Mouse (Mus musculus): ENCODE measurements around the gene 5730480H06Rik.

Gene 5730480H06Rik

DNA sequence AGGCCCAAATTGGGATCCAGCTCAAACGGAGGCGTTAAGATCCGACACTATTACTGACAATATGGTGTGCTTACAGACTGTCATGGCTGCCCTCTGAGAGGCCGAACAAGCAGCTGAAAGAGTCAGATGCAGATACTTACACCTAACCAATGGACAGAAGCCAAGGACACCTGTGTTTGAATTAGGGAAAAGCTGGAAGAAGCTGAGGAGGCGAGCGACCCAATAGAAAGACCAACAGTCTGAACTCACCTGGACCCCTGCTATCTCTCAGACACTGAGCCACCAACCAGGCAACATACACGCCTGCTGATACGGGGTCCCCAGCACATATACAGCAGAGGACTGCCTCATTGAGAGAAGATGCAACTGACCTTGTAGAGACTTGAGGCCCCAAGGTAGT is at the start of gene 5730480H06Rik:
TSS of gene 5730480H06Rik (plus strand) at position 301 of the 400 bp plus-strand sequence.
- in situ Hi-C loops (cut with MboI, MseI) = no loop called here

DNA sequence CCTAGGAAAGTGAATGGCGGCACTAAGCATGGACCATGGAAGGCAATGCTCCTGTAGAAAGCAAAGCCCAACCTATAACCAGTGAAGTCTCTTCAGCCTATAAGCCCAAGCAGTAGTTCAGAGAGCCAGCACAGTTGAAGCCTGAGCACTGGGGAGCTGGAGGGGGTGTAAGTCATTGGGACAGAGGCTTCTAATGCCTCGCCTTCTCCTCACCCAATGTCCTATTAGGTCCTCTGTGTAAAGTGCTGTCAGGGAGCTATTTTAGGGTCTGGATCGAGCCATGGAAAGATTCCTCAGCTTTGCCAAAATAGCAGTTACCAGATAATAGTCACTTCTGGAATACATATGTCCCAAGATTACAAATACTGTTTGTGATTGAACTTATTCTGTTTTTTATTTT is 26.6 kb upstream of the 5730480H06Rik start:
- in situ Hi-C loops (cut with MboI, MseI) = no loop called here

DNA sequence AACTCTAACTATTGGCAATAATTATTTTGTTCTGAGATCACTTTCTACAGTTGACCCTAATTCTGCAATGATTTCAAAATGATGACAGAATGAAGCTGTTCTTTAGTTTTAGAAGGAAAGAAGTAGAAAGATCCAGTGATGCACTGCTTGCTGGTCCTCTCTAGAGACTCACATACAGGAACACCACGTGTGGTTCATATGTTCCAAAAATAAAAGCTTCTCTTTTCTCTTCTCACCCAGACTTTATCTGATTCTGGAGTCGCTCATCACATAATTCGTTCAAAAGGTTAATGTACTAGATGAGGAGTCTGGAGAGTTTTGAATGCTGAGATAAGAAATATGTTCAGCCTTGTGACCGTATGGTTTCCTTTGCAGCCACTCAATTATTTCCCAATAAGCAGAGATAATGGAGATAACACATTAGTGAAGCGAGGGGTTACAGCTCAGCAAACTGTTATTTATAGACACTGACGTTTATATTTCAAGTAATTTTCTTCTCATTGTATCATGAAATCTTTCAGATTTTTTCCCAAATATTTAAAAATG is 12.6 kb upstream of the 5730480H06Rik start:
- in situ Hi-C loops (cut with MboI, MseI) = no loop called here

- in situ Hi-C loops (cut with MboI, MseI) = no loop called here
These were observed 7.2 kb upstream of the 5730480H06Rik start for GRCm38 (mm10) chr5:48320597-48320996.

DNA sequence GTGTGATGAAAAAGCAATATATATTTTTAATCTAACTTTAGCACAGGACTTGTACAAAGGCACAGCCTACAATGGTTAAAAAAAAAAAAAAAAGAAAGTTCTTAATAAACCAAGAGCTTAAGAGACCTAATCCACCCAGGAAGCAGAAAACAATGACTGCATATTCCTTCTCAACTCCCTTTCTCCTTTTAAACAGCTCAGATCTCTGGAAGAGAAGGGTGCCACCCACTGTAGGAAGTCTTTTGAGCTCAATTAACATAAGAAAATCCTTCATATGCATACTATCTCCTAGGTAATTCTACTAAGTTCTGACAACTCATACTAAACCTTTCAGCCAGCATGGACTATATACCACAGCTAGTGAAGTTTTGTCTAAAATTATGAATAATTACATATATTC is 1.5 kb upstream of the 5730480H06Rik start:
- in situ Hi-C loops (cut with MboI, MseI) = no loop called here

- in situ Hi-C loops (cut with MboI, MseI) = no loop called here
These were observed 2.0 kb downstream of the 5730480H06Rik start for GRCm38 (mm10) chr5:48329751-48330150.

- in situ Hi-C loops (cut with MboI, MseI) = no loop called here
These were observed 3.1 kb downstream of the 5730480H06Rik start for GRCm38 (mm10) chr5:48330817-48331216.

DNA sequence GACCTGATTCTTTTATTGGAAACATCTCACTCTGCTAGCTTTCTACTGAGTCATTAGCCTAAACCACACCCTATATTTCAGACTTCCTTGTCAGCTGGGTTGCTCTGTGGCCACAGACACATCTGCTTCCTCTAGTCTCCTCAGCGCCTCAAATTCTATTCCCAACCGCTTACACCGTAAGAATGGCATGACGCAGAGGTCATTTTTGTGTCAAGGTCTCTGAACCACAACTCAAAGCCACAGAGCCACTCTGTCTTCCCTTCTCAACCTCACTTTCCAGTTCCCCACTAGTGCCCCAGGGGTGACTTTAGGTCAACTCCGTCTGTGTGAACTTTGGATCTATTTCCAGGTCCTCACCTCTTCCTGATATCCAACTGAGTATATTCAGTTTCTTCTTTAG is 3.7 kb downstream of the 5730480H06Rik start:
- in situ Hi-C loops (cut with MboI, MseI) = no loop called here

DNA sequence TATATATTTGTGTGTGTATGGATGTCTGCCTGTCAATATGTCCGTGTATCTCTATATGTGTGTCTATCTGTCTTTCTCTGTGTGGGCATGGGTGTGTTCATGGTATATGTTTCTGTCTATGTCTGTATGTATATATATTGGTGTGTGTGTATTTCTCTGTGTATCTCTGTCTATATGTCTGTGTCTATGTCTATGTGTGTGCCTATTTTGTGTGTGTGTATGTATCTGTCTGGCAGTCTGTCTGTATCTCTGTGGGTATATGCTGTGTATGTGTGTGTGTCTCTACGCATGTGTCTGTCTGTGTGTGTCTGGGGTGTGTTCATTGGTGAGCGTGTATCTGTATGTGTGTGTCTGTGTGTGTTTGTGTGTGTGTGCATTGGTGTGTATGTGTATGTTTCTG is 5.7 kb downstream of the 5730480H06Rik start:
- in situ Hi-C loops (cut with MboI, MseI) = no loop called here

- in situ Hi-C loops (cut with MboI, MseI) = no loop called here
These were observed 6.2 kb downstream of the 5730480H06Rik start for GRCm38 (mm10) chr5:48333884-48334513.

- in situ Hi-C loops (cut with MboI, MseI) = no loop called here
These were observed 13.2 kb downstream of the 5730480H06Rik start for GRCm38 (mm10) chr5:48340808-48341433.

GRCm38 (mm10) chr5:48345095-48345982 is 17.6 kb downstream of the 5730480H06Rik start:
- in situ Hi-C loops (cut with MboI, MseI) = no loop called here

DNA sequence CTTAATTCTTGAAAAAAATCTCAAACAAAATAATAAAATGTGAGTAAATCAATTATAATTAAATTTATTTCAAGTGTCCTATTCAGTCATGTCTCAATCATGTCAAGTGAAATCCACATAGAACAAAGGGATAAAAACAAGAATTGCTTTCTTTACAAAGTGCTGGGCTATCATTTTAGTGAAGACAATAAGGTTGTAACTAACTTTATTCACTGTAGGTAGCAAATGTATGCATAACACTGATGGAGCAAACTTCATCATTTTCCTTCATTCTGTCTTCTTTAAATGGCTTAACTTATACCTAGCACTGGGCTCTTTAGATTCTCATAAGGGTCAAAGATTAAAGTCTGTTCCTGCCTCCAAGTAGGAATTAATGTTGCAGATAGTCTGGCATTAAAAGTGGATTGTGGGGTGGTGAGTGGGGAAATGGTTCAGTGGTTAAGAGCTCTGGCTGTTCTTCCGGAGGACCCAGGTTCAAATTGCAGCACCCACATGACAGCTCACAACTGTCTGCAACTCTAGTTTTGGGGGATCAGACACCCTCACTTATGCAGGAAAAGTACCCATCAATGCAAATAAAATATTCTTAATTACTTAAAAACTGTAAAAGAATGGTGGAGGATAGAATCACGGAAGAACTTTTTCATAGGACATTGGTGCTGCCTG is 18.4 kb downstream of the 5730480H06Rik start:
- in situ Hi-C loops (cut with MboI, MseI) = no loop called here

DNA sequence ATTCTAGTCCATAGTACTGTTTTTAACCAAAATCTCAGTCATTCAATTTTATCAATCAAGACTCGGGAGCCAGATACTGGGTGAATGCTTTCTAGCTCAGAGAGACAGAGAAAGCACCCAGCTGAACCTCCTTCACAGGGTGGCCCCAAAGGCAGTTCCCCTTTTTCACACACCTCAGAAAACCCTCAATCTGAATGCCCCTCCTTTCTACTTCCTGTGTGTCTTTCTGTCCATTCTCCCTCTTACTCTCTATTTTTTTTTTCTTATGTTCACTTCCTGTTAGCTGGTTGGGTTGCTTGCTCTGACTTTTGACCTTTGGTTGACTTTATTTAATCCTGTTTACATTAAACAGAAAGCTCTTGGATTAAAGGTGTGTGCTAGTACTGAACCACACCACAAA is 21.6 kb downstream of the 5730480H06Rik start:
- in situ Hi-C loops (cut with MboI, MseI) = no loop called here

GRCm38 (mm10) chr5:48371890-48372766 is 44.4 kb downstream of the 5730480H06Rik start:
- in situ Hi-C loops (cut with MboI, MseI) = no loop called here

GRCm38 (mm10) chr5:48402497-48402896 is 74.7 kb downstream of the 5730480H06Rik start:
- in situ Hi-C loops (cut with MboI, MseI) = no loop called here

GRCm38 (mm10) chr5:48408276-48408675 is 80.5 kb downstream of the 5730480H06Rik start:
- in situ Hi-C loops (cut with MboI, MseI) = no loop called here

DNA sequence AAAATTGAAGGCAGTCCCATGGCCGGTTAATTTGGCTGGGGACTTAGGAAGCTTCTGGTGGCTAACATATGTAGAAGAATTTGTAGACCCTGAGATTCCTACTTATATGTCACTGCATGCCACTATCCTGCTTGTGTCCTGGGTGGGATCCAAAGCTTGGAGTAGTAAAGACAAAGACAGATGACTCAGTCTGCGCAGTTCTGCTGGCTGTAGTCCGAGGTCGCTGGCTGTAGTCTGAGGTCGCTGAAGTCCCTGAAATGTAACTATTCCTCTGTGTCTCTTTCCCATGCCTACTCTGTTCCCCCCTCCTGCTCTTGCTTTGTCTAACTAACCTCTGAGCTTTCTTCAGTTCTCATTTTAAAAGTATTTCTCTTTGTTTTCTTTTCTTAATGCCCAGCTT is 82.6 kb downstream of the 5730480H06Rik start:
- in situ Hi-C loops (cut with MboI, MseI) = no loop called here

DNA sequence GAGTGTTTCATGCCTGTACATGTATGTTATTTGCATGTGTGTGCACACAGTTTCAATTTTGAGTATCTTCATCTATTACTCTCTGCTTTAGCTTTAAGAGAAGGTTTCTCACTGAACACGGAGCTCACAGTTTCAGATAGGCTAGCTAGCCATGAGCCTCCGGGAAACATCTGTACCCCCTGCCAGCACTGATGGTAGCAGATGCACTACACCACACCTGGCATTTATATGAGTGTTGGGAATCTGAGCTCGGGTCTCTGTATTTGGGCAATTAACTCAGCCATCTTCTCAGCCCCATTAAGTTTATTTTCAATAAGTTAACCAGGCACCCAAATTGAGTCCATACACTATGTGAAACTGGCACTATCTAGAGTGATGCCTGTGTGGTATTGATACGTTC is 83.7 kb downstream of the 5730480H06Rik start:
- in situ Hi-C loops (cut with MboI, MseI) = no loop called here

DNA sequence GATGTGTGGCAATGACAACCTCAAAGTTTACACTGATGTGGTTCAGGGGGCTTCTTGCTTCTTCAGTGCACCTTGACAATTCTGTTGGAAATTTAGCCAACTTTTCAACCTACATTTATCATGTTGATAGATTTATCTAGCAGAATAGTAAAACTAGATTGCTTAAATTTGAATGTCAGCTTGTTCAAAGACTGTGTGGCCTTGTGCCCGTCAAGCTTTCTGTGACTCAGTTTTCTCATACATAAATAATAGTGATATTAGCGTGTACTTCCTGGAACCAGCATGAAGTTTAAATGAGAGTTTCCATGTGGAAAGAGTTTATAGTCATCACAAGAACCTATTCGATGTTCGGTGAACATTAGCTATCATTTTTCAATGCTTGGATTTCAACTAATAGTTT is 84.5 kb downstream of the 5730480H06Rik start:
- in situ Hi-C loops (cut with MboI, MseI) = no loop called here

DNA sequence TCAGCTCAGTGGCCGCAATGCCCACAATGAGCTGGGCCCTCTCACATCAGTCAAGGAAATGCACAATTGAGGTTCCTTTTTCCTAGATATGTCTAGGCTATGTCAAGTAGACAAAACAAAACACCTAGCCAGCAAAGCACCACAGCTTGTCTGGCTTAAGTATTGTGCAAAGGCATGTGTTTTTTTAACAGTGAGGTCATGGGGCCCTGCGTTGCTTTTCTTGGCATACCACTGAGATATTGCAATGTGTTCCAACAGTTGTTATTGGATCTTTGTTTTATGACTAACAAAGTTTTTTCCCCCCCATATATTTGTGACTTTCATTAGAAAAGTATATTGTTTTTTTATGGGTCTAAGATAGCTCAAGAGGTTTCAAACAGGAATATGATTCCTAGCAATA is 92.0 kb downstream of the 5730480H06Rik start:
- in situ Hi-C loops (cut with MboI, MseI) = no loop called here
